Mouse (Mus musculus): ENCODE data around the gene Lpcat2b. TPM values are rescaled to one million over a fixed set of nuclear protein-coding genes. Genes with fewer than 3 reads are reported as not detected.

The Lpcat2b gene
- total RNA-seq, 2 experiments from 2014 or later, result not detected

DNA sequence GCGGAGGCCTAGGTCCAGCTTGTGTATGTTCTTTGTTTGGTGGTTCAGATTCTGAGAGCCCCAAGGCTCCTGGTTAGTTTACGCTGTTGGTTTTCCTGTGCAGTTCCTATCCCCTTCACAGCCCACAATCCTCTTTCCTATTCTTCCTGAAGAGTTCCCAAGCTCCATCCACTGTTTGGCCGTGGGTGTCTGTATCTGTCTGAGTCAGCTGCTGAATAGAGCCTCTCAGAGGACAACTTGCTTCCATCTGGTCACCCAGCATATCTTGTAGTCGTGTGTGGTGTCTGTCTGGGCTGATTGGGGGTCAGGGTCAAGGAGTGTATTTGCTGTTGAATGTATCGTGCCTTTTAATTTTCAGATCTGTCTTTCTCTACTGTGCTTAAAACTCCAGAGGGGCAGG is 10.5 kb downstream of the Lpcat2b start:
- intact Hi-C loops (cut with DNase I), result no loop called here
- no peak for DNase-seq

DNA sequence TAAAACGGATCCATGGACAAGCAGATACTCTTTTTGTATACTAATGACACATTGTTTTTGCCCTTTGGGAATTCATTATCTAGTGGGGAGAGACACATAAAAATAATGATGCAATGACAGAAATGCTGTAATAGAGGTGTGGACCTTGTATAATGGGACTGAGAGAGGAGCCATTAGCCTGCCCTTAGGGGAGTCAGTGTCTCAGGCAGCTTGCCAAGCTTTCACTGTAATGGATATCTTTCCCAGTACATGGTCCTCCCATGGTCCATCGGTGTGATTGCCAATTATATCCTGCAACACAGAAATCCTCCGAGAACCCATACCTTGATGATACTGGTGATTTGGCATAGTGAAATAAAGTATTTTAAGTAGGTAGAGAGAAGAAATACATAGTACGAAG is 12.9 kb downstream of the Lpcat2b start:
- intact Hi-C loops (cut with DNase I), result no loop called here
- no peak for DNase-seq

DNA sequence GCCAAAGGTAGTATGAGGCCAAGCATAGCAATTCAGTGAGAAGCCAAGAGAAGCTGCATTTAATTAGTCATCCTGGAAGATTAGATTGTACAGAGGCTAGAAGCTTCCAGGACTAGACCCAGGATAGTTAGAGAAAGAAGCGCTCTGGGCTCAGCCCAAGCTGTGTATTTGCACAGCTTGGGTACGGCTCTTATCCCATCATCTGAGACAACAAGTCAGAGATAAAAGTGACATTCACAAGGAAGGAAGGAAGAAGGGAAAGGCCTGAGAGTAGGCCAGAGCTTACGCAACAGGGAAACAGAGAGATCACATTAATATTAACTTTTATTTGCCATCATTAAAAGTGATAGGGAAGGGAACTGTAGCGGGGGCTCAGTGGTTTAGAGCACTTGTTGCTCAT is 16.6 kb downstream of the Lpcat2b start:
- no peak for DNase-seq
- intact Hi-C loops (cut with DNase I), result no loop called here

GRCm38 (mm10) chr5:107448784-107449183 is 17.4 kb downstream of the Lpcat2b start:
- intact Hi-C loops (cut with DNase I), result no loop called here
- no peak for DNase-seq

DNA sequence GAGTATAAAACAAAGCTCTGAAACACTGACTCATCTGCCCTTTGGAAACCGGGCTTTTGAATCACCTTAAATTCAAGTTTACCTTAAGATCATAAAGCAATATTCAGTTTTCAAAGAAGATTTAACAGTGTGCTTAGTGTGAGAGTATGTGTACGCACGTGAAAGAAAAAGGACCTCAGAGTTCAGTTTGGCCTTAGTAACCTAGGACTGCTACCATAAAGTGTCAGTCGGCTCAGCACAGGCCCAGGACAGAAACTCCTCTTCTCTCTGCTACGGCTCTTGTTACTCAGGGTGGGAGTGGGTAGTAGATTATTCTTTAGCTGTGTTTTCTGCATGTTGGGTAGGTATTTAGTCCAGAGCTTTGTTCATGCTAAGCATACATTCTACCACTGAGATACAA is 18.3 kb downstream of the Lpcat2b start:
- intact Hi-C loops (cut with DNase I), result no loop called here
- DNase-seq, result no peak

GRCm38 (mm10) chr5:107450299-107450698 is 18.9 kb downstream of the Lpcat2b start:
- DNase-seq, result no peak
- intact Hi-C loops (cut with DNase I), result no loop called here

- DNase-seq, result no peak
- intact Hi-C loops (cut with DNase I), result no loop called here
These were observed 31.1 kb downstream of the Lpcat2b start for GRCm38 (mm10) chr5:107462147-107463076.

DNA sequence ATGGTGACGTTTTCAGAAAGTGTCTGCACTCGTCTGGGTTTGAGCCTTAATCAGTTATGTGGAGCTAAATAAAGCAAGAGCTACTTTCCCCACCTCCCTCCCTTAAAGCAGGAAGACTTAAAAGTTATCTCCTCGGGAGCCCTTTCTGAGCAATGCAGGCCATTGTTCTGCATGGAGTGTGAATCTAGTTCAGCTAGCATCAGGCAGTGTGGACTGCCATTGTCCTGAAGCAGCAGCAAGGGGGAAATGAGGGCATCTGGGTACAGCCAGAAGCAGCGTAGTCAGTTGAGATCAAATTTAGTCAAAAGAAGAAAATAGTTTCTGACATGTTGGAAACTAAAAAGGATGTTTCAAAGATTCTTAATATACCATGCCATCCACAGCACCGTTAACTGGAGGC is 35.2 kb downstream of the Lpcat2b start:
- intact Hi-C loops (cut with DNase I), result no loop called here
- DNase-seq, result no peak

DNA sequence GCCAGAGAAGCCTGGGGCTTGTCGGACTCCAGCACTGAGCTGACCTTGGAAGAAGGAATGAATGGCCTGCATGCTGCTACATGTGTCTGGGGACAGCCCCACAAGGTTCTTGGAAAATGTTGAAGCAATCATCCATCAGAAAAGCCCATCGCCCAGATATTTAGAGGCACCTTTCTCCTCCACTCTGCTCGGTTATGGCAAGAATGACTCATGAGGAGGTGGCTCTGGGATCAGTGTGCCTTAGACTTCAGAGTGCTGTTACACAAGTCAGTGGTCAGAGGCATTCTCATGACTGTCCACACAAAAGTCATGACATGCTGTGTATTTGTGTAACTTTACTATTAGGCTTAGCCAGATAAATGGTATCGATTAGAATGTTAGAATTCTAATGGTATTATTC is 35.7 kb downstream of the Lpcat2b start:
- intact Hi-C loops (cut with DNase I), result no loop called here
- DNase-seq, result no peak

- DNase-seq, result no peak
- intact Hi-C loops (cut with DNase I), result no loop called here
These were observed 39.4 kb downstream of the Lpcat2b start for GRCm38 (mm10) chr5:107470600-107471329.

- intact Hi-C loops (cut with DNase I), result no loop called here
- DNase-seq, result no peak
These were observed 48.8 kb downstream of the Lpcat2b start for GRCm38 (mm10) chr5:107480194-107480593.

Other genes with a start within 250 kb of the Lpcat2b start
- gene Tgfbr3, start 141.9 kb upstream of the Lpcat2b start, total RNA-seq (2021), result 10 to 100 TPM; 17.1 to 18.3 TPM
- 1 to 10 TPM; 1.9 to 2.3 TPM for gene Brdt, start 100.4 kb upstream of the Lpcat2b start, total RNA-seq (2021)
- gene Ephx4, start 28.8 kb upstream of the Lpcat2b start, total RNA-seq (2021), result 1 to 10 TPM in 1 of 2 experiments, under 1 TPM in 1; 0.47 to 1.1 TPM
- gene Btbd8, start 6.4 kb downstream of the Lpcat2b start, total RNA-seq (2021), result 1 to 10 TPM; 5.9 to 9.0 TPM
- not detected for gene Gm42669, start 76.1 kb downstream of the Lpcat2b start, total RNA-seq (2021)
- not detected for gene 1700028K03Rik, start 103.2 kb downstream of the Lpcat2b start, total RNA-seq (2021)
- gene Rpap2, start 165.8 kb downstream of the Lpcat2b start, total RNA-seq (2021), result 10 to 100 TPM; 11.0 to 12.4 TPM
- 1 to 10 TPM; 4.9 to 7.1 TPM for gene Glmn, start 166.3 kb downstream of the Lpcat2b start, total RNA-seq (2021)

All from gastrocnemius, postnatal 36 days (tissue).